Mouse (Mus musculus): ENCODE data around the gene Rassf4.

Gene Rassf4

DNA sequence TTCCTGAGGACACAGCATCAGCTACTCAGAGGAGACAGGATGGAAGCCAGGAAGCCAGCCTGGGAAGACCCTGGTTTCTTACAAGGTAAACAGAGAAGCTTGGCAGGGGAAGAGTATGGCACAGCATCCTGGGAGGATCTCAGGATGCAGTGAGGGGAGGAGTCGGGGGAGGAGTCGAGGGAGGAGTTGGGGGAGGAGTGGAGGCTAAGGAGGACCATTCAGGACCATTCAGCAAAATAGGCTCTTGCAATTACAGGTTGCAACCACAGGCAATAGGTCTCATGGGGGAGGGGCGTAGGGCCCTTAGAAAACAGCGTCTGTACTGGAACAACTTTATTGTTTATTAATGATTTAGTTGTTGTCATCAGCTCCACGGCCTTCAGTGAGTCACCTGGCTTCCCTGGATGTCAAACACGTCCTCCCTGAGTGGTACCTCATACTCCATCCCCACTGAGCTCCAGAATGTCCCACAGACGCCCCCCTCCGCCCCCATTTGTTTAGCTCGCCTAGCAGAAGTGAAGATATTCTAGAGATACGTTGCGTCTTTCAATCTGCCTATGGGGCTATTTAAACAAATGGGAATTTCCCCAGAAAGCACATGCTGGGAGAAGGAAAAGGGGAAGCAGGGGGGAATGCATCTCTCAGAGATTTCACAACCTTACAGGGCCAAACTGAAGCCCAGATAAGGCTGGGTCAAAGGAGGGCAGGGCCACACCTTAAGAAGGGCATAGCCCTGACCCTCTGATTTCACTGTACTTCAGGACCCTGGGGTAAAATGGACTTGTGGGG is 4.9 kb downstream of the Rassf4 start:
- H3K36me3 ChIP-seq (ENCODE audit: insufficient read depth, low read length), result no peaks in the 10 kb centered on the region
- H3K9me3 ChIP-seq (ENCODE audit: low read length), result no peaks in the 10 kb centered on the region
- no peak overlapping the region for H3K4me3 ChIP-seq (replicated peaks; ENCODE audit: low read length)
- peaks cover 40% of the 10 kb centered on the region for H3K27me3 ChIP-seq (ENCODE audit: insufficient read depth, low read length)
- TF ChIP-seq NANOG (IDR thresholded peaks at IDR 0.05; ENCODE audit: borderline replicate concordance, low read length) (no peak), POU5F1 (IDR thresholded peaks at IDR 0.05; ENCODE audit: borderline replicate concordance, low read length) (no peak), CTCF (conservative IDR thresholded peaks at IDR 0.05; ENCODE audit: low read length) (no peak)
- peaks cover 40% of the 10 kb centered on the region for H3K4me1 ChIP-seq (replicated peaks; ENCODE audit: low read depth, low read length)

DNA sequence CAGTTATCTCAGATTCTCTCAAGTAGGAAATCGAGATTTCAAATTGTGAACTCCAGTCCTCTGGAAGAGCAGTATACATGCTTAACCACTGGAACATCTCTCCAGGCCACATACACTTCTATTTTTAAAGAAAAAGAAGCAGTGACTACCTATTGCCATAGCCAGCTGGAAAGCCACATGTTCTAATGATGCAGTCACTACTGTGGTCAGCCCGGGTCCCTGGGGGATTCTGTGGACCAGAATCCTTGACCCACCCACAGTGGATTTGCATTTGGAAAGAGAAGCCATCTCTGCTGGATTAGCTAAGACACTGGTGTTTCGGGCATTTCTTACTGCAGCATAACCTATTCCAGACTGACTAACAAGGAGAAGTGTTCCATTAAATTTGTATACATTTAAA is 6.4 kb downstream of the Rassf4 start:
- peaks cover 26% of the 10 kb centered on the region for H3K27me3 ChIP-seq (ENCODE audit: insufficient read depth, low read length)
- no peak for TF ChIP-seq POU5F1 (IDR thresholded peaks at IDR 0.05; ENCODE audit: borderline replicate concordance, low read length)
- TF ChIP-seq NANOG (IDR thresholded peaks at IDR 0.05; ENCODE audit: borderline replicate concordance, low read length), result no peak
- no peak for TF ChIP-seq CTCF (conservative IDR thresholded peaks at IDR 0.05; ENCODE audit: low read length)
- no peak overlapping the region for H3K4me3 ChIP-seq (replicated peaks; ENCODE audit: low read length)
- no peaks in the 10 kb centered on the region for H3K36me3 ChIP-seq (ENCODE audit: insufficient read depth, low read length)
- peaks cover 32% of the 10 kb centered on the region for H3K4me1 ChIP-seq (replicated peaks; ENCODE audit: low read depth, low read length)
- H3K9me3 ChIP-seq (ENCODE audit: low read length), result no peaks in the 10 kb centered on the region

DNA sequence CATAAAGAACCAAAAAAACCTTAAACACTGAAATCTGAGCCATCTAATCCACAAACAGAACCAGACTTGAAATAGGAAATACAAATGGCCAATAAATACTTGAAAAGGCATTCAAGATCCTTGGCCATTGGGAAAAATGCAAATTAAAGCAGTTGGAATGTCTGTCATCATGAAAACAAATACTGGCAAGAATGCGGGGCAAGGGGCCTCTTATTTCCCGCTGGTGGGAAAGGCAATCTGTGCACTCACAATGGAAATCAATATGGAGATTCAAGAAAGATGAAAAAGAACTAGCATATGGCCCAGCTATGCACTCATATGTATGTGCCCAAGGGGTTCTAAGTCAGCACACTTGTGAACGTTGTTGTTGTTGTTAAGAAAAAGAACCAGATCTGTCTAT is 6.9 kb downstream of the Rassf4 start:
- Histone ChIP-seq H3K36me3 (ENCODE audit: insufficient read depth, low read length) (no peaks in the 10 kb centered on the region), H3K4me3 (replicated peaks; ENCODE audit: low read length) (no peak overlapping the region), H3K9me3 (ENCODE audit: low read length) (no peaks in the 10 kb centered on the region), H3K27me3 (ENCODE audit: insufficient read depth, low read length) (peaks cover 21% of the 10 kb centered on the region), H3K4me1 (replicated peaks; ENCODE audit: low read depth, low read length) (peaks cover 32% of the 10 kb centered on the region)
- TF ChIP-seq CTCF (conservative IDR thresholded peaks at IDR 0.05; ENCODE audit: low read length) (no peak), NANOG (IDR thresholded peaks at IDR 0.05; ENCODE audit: borderline replicate concordance, low read length) (no peak), POU5F1 (IDR thresholded peaks at IDR 0.05; ENCODE audit: borderline replicate concordance, low read length) (no peak)

DNA sequence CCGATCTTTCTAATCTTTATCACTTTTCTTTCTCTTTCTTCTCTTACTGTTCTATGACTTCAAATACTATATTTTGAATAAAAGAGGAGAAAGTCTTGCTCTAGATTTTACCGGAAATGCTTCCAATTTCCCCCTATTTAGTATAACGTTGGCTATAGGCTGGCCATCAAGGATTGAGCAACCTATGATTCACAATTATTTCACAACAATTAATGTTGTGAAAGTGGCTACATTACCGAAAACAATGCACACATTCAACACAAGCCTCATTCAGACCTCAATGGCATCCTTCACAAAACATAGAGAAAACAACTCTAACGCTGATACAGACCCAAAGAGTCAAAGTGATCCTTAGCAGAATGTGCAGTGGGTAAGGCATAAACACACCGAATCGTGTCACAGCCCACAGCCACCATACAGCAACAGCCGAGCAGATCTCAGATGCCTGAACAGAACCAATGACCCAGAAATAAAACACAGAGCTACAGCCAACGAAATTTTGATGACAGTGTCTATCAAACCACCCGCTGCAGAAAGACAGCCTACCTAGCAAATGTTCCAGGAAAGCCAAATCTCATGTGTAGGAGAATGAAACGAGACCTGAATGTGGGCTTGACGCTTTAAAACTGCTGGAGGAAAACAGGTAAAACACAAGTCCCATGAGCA is 7.5 kb downstream of the Rassf4 start:
- no peak overlapping the region for H3K4me3 ChIP-seq (replicated peaks; ENCODE audit: low read length)
- peaks cover 26% of the 10 kb centered on the region for H3K4me1 ChIP-seq (replicated peaks; ENCODE audit: low read depth, low read length)
- peaks cover 15% of the 10 kb centered on the region for H3K27me3 ChIP-seq (ENCODE audit: insufficient read depth, low read length)
- TF ChIP-seq NANOG (IDR thresholded peaks at IDR 0.05; ENCODE audit: borderline replicate concordance, low read length) (no peak), POU5F1 (IDR thresholded peaks at IDR 0.05; ENCODE audit: borderline replicate concordance, low read length) (no peak), CTCF (conservative IDR thresholded peaks at IDR 0.05; ENCODE audit: low read length) (no peak)
- H3K9me3 ChIP-seq (ENCODE audit: low read length), result no peaks in the 10 kb centered on the region
- no peaks in the 10 kb centered on the region for H3K36me3 ChIP-seq (ENCODE audit: insufficient read depth, low read length)

DNA sequence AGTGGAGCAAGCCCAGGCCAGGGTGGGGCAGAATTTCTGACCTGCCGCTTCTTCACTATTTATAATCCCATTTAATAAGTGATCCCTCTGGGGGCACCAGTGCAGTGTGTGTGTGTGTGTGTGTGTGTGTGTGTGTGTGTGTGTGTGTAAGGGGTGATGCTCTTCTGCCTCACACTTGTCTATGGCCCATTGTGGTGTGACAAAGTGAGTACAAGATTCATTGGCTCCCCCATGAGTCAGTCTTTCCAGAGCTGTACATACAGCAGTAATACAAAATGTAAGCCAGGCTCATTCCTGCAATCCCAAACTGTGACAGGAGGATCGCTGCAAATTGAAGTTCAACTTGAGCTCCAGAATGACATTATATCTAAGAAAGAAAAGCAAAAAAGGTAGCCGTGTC is 8.9 kb downstream of the Rassf4 start:
- no peak overlapping the region for H3K4me3 ChIP-seq (replicated peaks; ENCODE audit: low read length)
- no peak for TF ChIP-seq NANOG (IDR thresholded peaks at IDR 0.05; ENCODE audit: borderline replicate concordance, low read length)
- TF ChIP-seq CTCF (conservative IDR thresholded peaks at IDR 0.05; ENCODE audit: low read length), result no peak
- no peak for TF ChIP-seq POU5F1 (IDR thresholded peaks at IDR 0.05; ENCODE audit: borderline replicate concordance, low read length)

DNA sequence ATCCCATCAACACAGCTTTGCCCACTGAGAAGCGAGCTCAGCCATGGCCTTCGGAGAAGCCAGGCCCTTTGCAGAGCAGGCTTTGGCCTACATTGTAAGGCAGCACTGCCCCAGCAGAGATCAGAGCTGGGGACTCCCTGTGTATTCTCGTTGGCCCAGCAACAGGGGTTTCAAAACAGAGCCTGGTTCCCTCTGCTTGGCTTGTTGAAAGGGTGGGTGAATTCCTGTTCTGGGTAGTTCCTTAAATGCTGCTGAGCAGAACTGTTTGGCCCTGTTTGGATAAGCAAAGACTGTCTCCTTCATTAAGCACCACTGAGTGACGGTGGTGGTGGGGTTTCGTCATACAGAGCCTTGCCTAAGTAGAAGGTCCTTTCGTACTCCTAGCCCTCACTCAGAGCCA is 9.7 kb downstream of the Rassf4 start:
- Histone ChIP-seq H3K9me3 (ENCODE audit: low read length) (no peaks in the 10 kb centered on the region), H3K4me1 (replicated peaks; ENCODE audit: low read depth, low read length) (peaks cover 4% of the 10 kb centered on the region), H3K4me3 (replicated peaks; ENCODE audit: low read length) (no peak overlapping the region), H3K27me3 (ENCODE audit: insufficient read depth, low read length) (0 out of 2 replicates have a peak, but pooled peaks cover 2% of the 10 kb centered on the region), H3K36me3 (ENCODE audit: insufficient read depth, low read length) (no peaks in the 10 kb centered on the region)
- TF ChIP-seq CTCF (conservative IDR thresholded peaks at IDR 0.05; ENCODE audit: low read length) (no peak), POU5F1 (IDR thresholded peaks at IDR 0.05; ENCODE audit: borderline replicate concordance, low read length) (no peak), NANOG (IDR thresholded peaks at IDR 0.05; ENCODE audit: borderline replicate concordance, low read length) (no peak)

More for the DNA sequence above, 8.9 kb downstream of the Rassf4 start:
- Histone ChIP-seq H3K4me1 (replicated peaks; ENCODE audit: low read depth, low read length) (peaks cover 12% of the 10 kb centered on the region), H3K36me3 (ENCODE audit: insufficient read depth, low read length) (no peaks in the 10 kb centered on the region), H3K9me3 (ENCODE audit: low read length) (no peaks in the 10 kb centered on the region), H3K27me3 (ENCODE audit: insufficient read depth, low read length) (peaks cover 4% of the 10 kb centered on the region)

DNA sequence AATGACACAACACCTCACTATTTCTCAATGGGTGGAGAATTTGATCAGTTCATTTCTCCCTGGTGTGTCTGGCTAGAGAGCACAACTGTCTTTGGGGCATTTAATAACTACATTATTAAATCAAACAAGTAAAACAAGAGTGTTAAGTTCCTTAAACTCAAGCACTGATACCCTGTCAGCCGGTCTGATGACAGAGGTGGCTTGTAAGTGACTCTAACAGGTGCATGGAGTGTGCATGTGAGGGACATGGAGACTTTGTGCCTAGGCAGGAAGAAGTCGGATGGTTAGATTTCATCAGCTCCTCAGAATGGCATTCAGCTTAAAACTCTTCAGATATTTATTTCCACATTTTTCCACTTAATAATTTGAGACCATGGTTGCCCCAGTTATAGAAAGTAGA is 10.4 kb downstream of the Rassf4 start:
- Histone ChIP-seq H3K4me1 (replicated peaks; ENCODE audit: low read depth, low read length) (no peaks in the 10 kb centered on the region), H3K27me3 (ENCODE audit: insufficient read depth, low read length) (no peaks in the 10 kb centered on the region), H3K4me3 (replicated peaks; ENCODE audit: low read length) (no peak overlapping the region), H3K9me3 (ENCODE audit: low read length) (no peaks in the 10 kb centered on the region), H3K36me3 (ENCODE audit: insufficient read depth, low read length) (no peaks in the 10 kb centered on the region)
- TF ChIP-seq POU5F1 (IDR thresholded peaks at IDR 0.05; ENCODE audit: borderline replicate concordance, low read length) (no peak), NANOG (IDR thresholded peaks at IDR 0.05; ENCODE audit: borderline replicate concordance, low read length) (no peak), CTCF (conservative IDR thresholded peaks at IDR 0.05; ENCODE audit: low read length) (no peak)

DNA sequence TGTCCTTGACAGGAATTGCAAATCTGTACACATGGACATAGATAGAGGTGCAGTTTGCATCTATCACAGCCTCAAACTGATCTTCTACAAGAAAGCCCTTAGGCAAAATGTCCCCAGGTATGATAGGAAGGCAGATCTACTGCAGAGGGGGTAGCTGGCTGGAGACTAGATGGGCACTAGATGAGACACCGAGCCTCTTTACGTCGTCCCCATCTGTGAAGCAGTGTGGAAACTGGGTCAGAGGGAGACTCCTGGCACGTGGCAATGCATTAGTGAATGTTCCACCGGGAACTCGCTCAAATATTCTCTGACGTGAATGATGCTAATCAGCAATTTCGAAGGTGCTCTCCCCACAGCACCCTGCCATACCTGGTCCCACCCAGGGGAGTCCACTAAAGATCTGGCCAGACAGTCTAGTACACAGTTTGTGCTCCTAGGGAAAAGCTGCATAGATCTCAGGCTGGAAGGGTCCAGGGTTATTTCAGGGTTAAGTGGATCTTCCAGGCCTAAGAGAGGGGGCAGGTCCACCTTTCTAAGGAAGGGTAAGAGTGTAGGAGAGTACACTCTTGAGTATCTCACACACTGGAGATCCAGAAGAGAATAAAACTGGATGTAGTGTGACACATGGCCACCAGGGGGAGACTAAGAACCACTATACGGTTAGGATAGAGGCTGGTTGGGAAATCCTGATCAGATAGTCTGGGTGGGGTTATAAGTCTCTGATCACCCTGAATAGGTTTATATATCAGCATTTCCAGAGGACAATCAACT is 19.9 kb downstream of the Rassf4 start:
- peak; percentile 57 for TF ChIP-seq CTCF (conservative IDR thresholded peaks at IDR 0.05; ENCODE audit: low read length)
- no peak for TF ChIP-seq NANOG (IDR thresholded peaks at IDR 0.05; ENCODE audit: borderline replicate concordance, low read length)
- Histone ChIP-seq H3K4me1 (replicated peaks; ENCODE audit: low read depth, low read length) (no peaks in the 10 kb centered on the region), H3K36me3 (ENCODE audit: insufficient read depth, low read length) (no peaks in the 10 kb centered on the region), H3K27me3 (ENCODE audit: insufficient read depth, low read length) (no peaks in the 10 kb centered on the region), H3K9me3 (ENCODE audit: low read length) (peaks cover 13% of the 10 kb centered on the region), H3K4me3 (replicated peaks; ENCODE audit: low read length) (no peak overlapping the region)
